Mouse (Mus musculus): ENCODE data around the gene Hist1h2bk. TPM values are rescaled to one million over a fixed set of nuclear protein-coding genes. Genes with fewer than 3 reads are reported as not detected.
"Not testable (repeated sequence)": the region's sequence is repeated elsewhere in the genome, so short reads cannot be mapped to it uniquely, and the experiment has no call there.

Hist1h2bk gene
- polyA plus RNA-seq (2012; ENCODE audit: insufficient read depth, insufficient read length, low replicate concordance, missing spikeins), result not detected in 2 replicates

GRCm38 (mm10) chr13:22035267-22036148 lies at the start of gene Hist1h2bk, which contains the start of gene Hist1h2ah:
Hist1h2bk (plus strand) TSS chr13:22035870.
Hist1h2ah (minus strand) TSS chr13:22035568.
- not testable (repeated sequence) for H3K27ac ChIP-seq (ENCODE audit: insufficient read depth, low read depth, low read length); H3K4me1 ChIP-seq (ENCODE audit: control insufficient read depth, insufficient read depth, low read length)
- WGBS, result under 1% methylated on average over 21 of the region's 69 CpGs
- peak within 1 kb of the TSS; percentile 51 for H3K4me3 ChIP-seq (ENCODE audit: insufficient read depth, low read depth, low read length)

GRCm38 (mm10) chr13:21992550-21992949 lies 43.1 kb upstream of the Hist1h2bk start:
- Histone ChIP-seq H3K27ac (ENCODE audit: insufficient read depth, low read depth, low read length) (no peak overlapping the region), H3K4me3 (ENCODE audit: insufficient read depth, low read depth, low read length) (no peak overlapping the region), H3K4me1 (ENCODE audit: control insufficient read depth, insufficient read depth, low read length) (no peaks in the 10 kb centered on the region)
- no peak for TF ChIP-seq POLR2A (IDR thresholded peaks at IDR 0.05; ENCODE audit: insufficient read depth, low read depth, low read length)
- no peak for TF ChIP-seq CTCF (IDR thresholded peaks at IDR 0.05; ENCODE audit: insufficient read depth, low read depth, low read length)
- WGBS, result 85% methylated on average over 5 of the region's 5 CpGs

- no peaks in the 10 kb centered on the region for H3K4me1 ChIP-seq (ENCODE audit: control insufficient read depth, insufficient read depth, low read length)
- TF ChIP-seq POLR2A (IDR thresholded peaks at IDR 0.05; ENCODE audit: insufficient read depth, low read depth, low read length) (no peak), CTCF (IDR thresholded peaks at IDR 0.05; ENCODE audit: insufficient read depth, low read depth, low read length) (no peak)
- H3K27ac ChIP-seq (ENCODE audit: insufficient read depth, low read depth, low read length), result no peak overlapping the region
- WGBS, result 7% methylated on average over 22 of the region's 22 CpGs
- no peak overlapping the region for H3K4me3 ChIP-seq (ENCODE audit: insufficient read depth, low read depth, low read length)
These were observed 41.5 kb upstream of the Hist1h2bk start for GRCm38 (mm10) chr13:21993957-21994738.

DNA sequence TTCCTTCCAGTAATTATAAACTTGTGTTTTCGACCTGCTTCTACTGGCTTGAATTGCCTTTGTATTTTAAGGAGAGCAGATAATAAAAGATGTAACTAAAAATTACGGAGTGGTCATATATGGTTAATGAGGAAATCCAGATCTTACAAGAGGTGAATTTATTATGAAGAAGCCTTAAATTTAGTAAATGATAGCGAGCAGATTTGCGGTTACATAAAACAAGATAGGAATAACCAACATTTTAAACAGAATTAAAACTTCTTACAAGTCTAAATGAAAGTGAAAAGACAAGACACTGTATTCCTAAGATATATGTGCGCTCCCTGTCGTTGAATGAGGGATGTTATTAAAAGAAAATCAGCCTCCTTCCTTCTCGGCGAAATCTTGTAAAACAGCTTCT lies 40.8 kb upstream of the Hist1h2bk start:
- H3K4me3 ChIP-seq (ENCODE audit: insufficient read depth, low read depth, low read length), result no peak overlapping the region
- no peak overlapping the region for H3K27ac ChIP-seq (ENCODE audit: insufficient read depth, low read depth, low read length)
- WGBS, result 13% methylated on average over 8 of the region's 8 CpGs
- no peak for TF ChIP-seq POLR2A (IDR thresholded peaks at IDR 0.05; ENCODE audit: insufficient read depth, low read depth, low read length)
- TF ChIP-seq CTCF (IDR thresholded peaks at IDR 0.05; ENCODE audit: insufficient read depth, low read depth, low read length), result no peak
- H3K4me1 ChIP-seq (ENCODE audit: control insufficient read depth, insufficient read depth, low read length), result no peaks in the 10 kb centered on the region

- TF ChIP-seq CTCF (IDR thresholded peaks at IDR 0.05; ENCODE audit: insufficient read depth, low read depth, low read length) (no peak), POLR2A (IDR thresholded peaks at IDR 0.05; ENCODE audit: insufficient read depth, low read depth, low read length) (no peak)
- WGBS, result 2% methylated on average over 21 of the region's 21 CpGs
- Histone ChIP-seq H3K27ac (ENCODE audit: insufficient read depth, low read depth, low read length) (no peak overlapping the region), H3K4me3 (ENCODE audit: insufficient read depth, low read depth, low read length) (no peak overlapping the region), H3K4me1 (ENCODE audit: control insufficient read depth, insufficient read depth, low read length) (no peaks in the 10 kb centered on the region)
These were observed 40.2 kb upstream of the Hist1h2bk start for GRCm38 (mm10) chr13:21995331-21995914.

DNA sequence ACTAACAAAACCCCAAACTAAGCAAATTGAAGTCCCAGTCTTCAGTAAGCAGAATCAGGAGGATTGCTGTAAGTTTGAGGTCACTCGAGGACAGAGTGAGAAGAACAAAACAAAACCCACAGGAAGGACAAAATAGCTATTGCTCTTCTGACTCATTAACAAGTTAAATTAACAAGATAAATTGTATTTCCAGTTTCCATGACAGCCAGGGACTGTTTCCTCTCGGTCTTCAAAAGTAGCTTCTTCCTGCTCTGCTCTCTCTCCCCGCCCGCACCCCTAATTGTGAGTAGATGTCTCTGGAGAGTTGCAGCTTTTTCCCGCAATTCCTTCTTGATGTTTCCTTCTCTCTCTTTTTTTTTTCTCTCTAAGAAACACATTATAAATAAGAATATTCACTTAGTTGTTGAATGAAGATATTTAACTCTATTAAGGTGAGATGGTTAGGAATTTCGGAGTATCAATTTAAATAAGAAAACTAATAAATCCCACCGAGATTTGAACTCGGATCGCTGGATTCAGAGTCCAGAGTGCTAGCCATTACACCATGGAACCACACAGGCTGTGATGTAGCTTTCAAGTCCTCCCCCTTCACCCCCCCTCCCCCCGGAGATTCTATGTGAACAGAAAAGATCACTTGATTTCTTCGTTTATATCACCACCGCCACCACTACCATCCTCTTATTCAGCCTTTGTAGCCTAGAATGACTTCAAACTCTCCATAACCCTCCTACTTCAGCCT lies 39.4 kb upstream of the Hist1h2bk start:
- Histone ChIP-seq H3K27ac (ENCODE audit: insufficient read depth, low read depth, low read length) (no peak overlapping the region), H3K4me3 (ENCODE audit: insufficient read depth, low read depth, low read length) (no peak overlapping the region), H3K4me1 (ENCODE audit: control insufficient read depth, insufficient read depth, low read length) (no peaks in the 10 kb centered on the region)
- TF ChIP-seq CTCF (IDR thresholded peaks at IDR 0.05; ENCODE audit: insufficient read depth, low read depth, low read length), result no peak
- TF ChIP-seq POLR2A (IDR thresholded peaks at IDR 0.05; ENCODE audit: insufficient read depth, low read depth, low read length), result no peak
- 8% methylated on average over 12 of the region's 12 CpGs for WGBS

- no peak overlapping the region for H3K4me3 ChIP-seq (ENCODE audit: insufficient read depth, low read depth, low read length)
- 5% methylated on average over 13 of the region's 13 CpGs for WGBS
- no peak for TF ChIP-seq POLR2A (IDR thresholded peaks at IDR 0.05; ENCODE audit: insufficient read depth, low read depth, low read length)
- TF ChIP-seq CTCF (IDR thresholded peaks at IDR 0.05; ENCODE audit: insufficient read depth, low read depth, low read length), result no peak
- no peaks in the 10 kb centered on the region for H3K4me1 ChIP-seq (ENCODE audit: control insufficient read depth, insufficient read depth, low read length)
- H3K27ac ChIP-seq (ENCODE audit: insufficient read depth, low read depth, low read length), result no peak overlapping the region
These were observed 38.9 kb upstream of the Hist1h2bk start for GRCm38 (mm10) chr13:21996840-21997185.

DNA sequence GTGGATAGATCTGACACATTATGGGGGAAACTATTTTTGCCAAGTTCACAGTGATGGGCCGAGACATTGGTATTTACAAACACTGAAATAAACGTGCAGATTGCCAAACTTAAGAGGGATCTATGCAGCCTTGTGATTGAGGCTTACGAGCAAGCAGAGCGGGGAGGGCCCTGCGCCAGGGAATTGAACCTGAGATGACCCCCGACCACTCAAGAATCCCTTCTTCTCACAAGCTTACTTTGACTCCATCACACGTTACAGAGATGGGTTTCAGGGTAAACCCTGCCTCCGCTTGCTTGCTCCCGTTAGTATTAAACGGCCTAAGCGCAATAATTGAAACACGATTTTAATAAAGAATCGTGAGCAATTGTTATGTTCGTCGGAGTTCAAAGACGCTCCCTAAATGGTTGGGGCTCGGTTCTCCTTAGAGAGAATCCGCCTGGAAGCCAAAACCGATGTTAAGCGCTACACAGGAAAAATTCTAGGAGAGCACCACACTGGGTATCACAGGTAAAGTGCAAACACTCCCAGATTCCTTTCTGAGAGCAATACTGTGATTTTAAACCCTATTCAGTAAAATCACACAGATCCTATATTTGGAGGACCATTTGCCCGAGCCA lies 38.4 kb upstream of the Hist1h2bk start:
- Histone ChIP-seq H3K27ac (ENCODE audit: insufficient read depth, low read depth, low read length) (no peak overlapping the region), H3K4me3 (ENCODE audit: insufficient read depth, low read depth, low read length) (no peak overlapping the region), H3K4me1 (ENCODE audit: control insufficient read depth, insufficient read depth, low read length) (no peaks in the 10 kb centered on the region)
- WGBS, result 7% methylated on average over 21 of the region's 21 CpGs
- TF ChIP-seq CTCF (IDR thresholded peaks at IDR 0.05; ENCODE audit: insufficient read depth, low read depth, low read length) (no peak), POLR2A (IDR thresholded peaks at IDR 0.05; ENCODE audit: insufficient read depth, low read depth, low read length) (no peak)

All from olfactory bulb, adult 2 months (tissue).